Mouse (Mus musculus) adrenal gland, adult 10 weeks (tissue): ENCODE results near the gene Ikzf3. TPM values are rescaled to one million over a fixed set of nuclear protein-coding genes. Genes with fewer than 3 reads are reported as not detected.

ENCODE experiments used
- polyA plus RNA-seq: library from polyadenylated mRNA; stranded (reverse); fragments of 350-450 nt; fragmentation: Illumina TruSeq; extraction: RNeasy Lipid Tissue Mini Kit (QIAGEN cat#74804); gene quantifications from one replicate; pipeline ENCODE4 v1.2.3, GENCODE M21; 2014; ENCODE audit warnings: low read depth, low replicate concordance

The Ikzf3 gene
- 0.52 TPM for polyA plus RNA-seq

DNA sequence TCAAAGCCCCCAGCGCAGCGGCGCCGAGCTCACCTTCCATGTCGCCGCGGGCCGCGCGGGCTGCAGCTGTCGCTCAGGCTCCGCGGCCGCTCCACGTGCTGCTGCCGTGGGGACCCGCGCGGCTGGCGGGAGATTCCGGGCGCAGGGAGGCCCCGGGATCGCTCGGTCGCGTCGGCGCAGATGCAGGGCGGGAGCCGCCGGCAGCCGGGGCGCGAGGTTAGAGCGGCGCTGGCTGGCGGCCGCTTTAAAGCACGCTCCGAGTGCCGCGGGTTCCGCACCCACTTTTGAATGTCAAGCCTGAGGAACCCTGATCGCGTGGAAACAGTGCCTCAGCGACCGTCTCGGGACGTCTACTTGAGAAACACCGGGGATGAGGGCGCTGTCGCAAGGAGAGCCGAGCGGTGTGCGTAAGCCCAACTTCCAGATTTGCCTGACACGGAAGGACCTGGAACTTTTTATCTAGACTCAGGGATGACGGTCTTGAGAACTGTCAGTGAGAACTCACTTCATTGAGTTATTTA lies at the start of gene Ikzf3:
Gene Ikzf3 (minus strand): TSS at position 321 of the 521 bp plus-strand sequence.

GRCm38 (mm10) chr11:98586892-98587563 lies 41.2 kb upstream of the Ikzf3 start, which contains the start of gene Ormdl3:
Gene Ormdl3, minus strand, starts transcription at chr11:98587368.

DNA sequence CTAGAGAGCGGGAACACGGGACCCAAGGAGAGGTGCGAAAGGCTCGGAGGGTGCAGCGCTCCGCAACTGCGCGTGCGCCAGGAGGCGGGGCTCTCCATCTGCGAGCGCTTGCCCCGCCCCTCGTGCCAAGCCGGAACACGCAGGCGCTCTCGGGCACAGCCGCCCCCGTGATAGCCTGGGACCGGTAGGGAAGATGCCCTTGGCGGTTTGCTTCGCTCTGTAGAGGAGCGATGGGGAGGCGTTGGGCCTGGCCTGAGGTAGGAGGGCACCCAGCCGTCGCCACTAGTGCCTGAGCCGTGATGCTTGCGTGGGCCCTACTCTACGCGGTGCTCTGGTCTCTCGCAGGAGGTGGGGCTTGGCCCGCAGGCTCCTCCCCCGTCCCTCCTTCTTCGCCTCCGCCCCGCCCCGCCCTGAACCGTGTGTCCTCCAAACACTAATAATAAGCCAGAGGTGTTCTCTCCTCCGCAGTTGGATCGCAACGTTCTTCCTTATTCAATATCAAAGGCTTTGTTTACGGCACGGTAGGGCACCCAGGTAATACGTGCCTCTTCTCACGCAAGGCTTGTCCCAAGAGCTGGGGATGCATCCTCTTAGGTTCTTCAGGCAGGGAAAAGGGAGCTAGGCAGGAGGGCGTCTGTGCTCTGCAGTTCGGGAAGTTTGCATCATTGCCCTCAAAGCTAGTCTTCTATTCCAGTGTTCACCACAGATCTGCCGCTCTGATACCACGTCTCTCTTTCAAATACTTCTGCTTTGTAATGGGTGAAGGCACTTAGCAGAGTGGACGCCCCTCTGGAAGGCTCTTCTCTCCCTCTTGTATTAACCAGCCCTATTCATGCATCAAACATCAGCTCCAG lies 5.4 kb upstream of the Ikzf3 start, which contains the start of gene Zpbp2:
Gene Zpbp2 (plus strand): TSS at position 123 of the 854 bp plus-strand sequence.

DNA sequence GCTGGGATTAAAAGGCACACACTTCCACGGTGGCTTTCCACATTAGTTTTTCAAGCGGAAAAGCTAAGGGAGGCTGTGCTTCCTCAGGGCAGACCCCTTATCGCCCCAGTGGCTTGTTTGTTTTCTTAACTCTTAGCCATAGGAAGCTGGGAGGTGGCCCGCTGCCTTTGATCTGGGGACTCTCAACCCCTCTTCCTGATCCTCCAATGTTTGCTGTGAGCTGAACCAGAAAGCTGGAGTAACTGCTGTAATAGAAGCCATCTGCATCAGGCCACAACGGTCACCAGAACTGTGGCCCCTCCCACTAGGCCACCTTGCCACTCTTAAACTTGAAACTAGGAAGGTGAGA lies 99.6 kb downstream of the Ikzf3 start, which contains the start of gene Grb7:
Gene Grb7 (plus strand): TSS at position 182 of the 349 bp plus-strand sequence.

DNA sequence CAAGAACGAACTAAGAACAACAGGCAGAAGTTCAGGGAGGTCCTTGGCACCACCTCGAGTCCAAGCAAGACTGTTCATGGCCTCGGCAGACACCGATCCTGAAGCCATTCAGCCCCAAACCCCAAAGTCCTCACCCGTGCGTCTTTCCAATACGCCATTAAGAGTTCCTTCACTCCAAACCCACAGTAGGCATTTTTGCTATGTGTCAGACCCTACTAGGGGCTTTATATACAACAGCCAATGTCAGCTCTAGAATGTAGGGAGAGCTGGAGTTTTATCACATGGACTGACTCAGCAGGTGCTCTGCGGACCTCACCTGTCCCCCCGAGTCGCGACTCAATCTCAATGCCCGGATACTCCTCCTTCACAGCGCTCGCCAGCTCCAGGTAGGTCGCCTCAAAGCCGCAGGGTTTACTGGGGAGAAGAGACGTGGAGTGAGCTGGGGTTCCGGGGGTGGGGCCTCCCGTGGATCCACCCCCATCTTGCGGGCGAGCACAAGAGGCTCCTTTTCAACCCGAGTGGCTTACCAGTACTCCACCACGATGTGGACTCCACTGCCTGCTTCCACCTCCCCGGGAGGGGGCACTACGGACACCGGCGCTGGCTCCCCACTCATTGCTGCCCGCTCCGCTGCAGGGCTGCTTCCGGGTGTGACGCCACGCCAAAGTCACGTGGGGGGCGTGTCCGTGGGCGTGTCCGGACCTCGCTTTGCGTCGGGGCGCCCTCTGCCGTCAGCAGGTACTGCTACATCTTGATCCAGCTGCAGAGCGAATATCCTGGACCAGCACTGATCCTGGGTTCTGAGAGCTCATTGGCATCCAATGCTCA lies 107.3 kb downstream of the Ikzf3 start, which contains the start of gene Mien1:
Gene Mien1 (minus strand): TSS at position 661 of the 828 bp plus-strand sequence.

Other genes with a start within 250 kb of the Ikzf3 start
- gene Neurod2, start 216.4 kb downstream of the Ikzf3 start, polyA plus RNA-seq: not detected
- gene Ppp1r1b, start 197.6 kb downstream of the Ikzf3 start, polyA plus RNA-seq: not detected
- 1.4 TPM for gene Stard3, start 187.7 kb downstream of the Ikzf3 start, polyA plus RNA-seq
- gene Tcap, start 162.2 kb downstream of the Ikzf3 start, polyA plus RNA-seq: not detected
- not detected for gene Pnmt, start 159.6 kb downstream of the Ikzf3 start, polyA plus RNA-seq
- gene Pgap3, start 145.5 kb downstream of the Ikzf3 start, polyA plus RNA-seq: 0.35 TPM
- gene Erbb2, start 133.6 kb downstream of the Ikzf3 start, polyA plus RNA-seq: 0.23 TPM
- 46.0 TPM for gene Mien1, start 107.0 kb downstream of the Ikzf3 start, polyA plus RNA-seq
- not detected for gene Grb7, start 99.6 kb downstream of the Ikzf3 start, polyA plus RNA-seq
- gene Zpbp2, start 5.1 kb upstream of the Ikzf3 start, polyA plus RNA-seq: not detected
- 19.8 TPM for gene Ormdl3, start 41.3 kb upstream of the Ikzf3 start, polyA plus RNA-seq
- not detected for gene Lrrc3c, start 52.3 kb upstream of the Ikzf3 start, polyA plus RNA-seq
- gene Gm12355, start 79.6 kb upstream of the Ikzf3 start, polyA plus RNA-seq: 0.64 TPM
- not detected for gene Gsdma3, start 80.3 kb upstream of the Ikzf3 start, polyA plus RNA-seq
- gene Gsdma2, start 100.7 kb upstream of the Ikzf3 start, polyA plus RNA-seq: not detected
- not detected for gene Gsdma, start 118.3 kb upstream of the Ikzf3 start, polyA plus RNA-seq
- gene Psmd3, start 136.5 kb upstream of the Ikzf3 start, polyA plus RNA-seq: 17.7 TPM
- gene Csf3, start 155.2 kb upstream of the Ikzf3 start, polyA plus RNA-seq: not detected
- gene Med24, start 183.4 kb upstream of the Ikzf3 start, polyA plus RNA-seq: 5.1 TPM
- gene Thra, start 194.6 kb upstream of the Ikzf3 start, polyA plus RNA-seq: 10.6 TPM
- 8.7 TPM for gene Nr1d1, start 229.3 kb upstream of the Ikzf3 start, polyA plus RNA-seq
- 93.3 TPM for gene Msl1, start 249.5 kb upstream of the Ikzf3 start, polyA plus RNA-seq